Mouse (Mus musculus) lung, adult 2 months (tissue): Measurements from ENCODE around the gene Zfp513. TPM values are rescaled to one million over a fixed set of nuclear protein-coding genes. Genes with fewer than 3 reads are reported as not detected.

Experiments used
- DNase-seq: peaks from one replicate; pipeline ENCODE4 v3.0.0; 2022
- H3K4me1 ChIP-seq: fragments of 200-500 bp; 2 replicates; pipeline ENCODE4 v1.6.1; 2011; ENCODE audit warnings: low read length; ENCODE audit not compliant: control insufficient read depth, insufficient read depth
- H3K4me3 ChIP-seq: fragments of 200-500 bp; replicated peaks from 2 replicates; pipeline ENCODE3; 2011; ENCODE audit warnings: low read depth, mild to moderate bottlenecking, control low read depth, low read length; ENCODE audit errors: extremely low read depth
- CTCF ChIP-seq: fragments of 200-500 bp; IDR thresholded peaks from 2 replicates; pipeline ENCODE4 v1.5.1; 2011; ENCODE audit warnings: mild to moderate bottlenecking, low read length, control low read depth; ENCODE audit not compliant: insufficient read depth
- POLR2A ChIP-seq: fragments of 200-500 bp; IDR thresholded peaks from 2 replicates; pipeline ENCODE4 v1.6.1; 2011; ENCODE audit warnings: low read depth, mild to moderate bottlenecking, control low read depth, low read length, borderline replicate concordance; ENCODE audit errors: extremely low read depth
- WGBS: fragments of 180-500 bp; shearing (Covaris S2); methylation state at CpG from one replicate; pipeline ENCODE4 v1.1.7; 2018; 5-methylcytosine and 5-hydroxymethylcytosine counted together
- polyA plus RNA-seq: library from polyadenylated mRNA; depleted of rRNA; stranded (reverse); fragments of >200 nt; gene quantifications from 2 replicates; pipeline ENCODE4 v1.2.3, GENCODE M21; 2012

Gene Zfp513
- polyA plus RNA-seq, 1 experiment, result 45.2 TPM

DNA sequence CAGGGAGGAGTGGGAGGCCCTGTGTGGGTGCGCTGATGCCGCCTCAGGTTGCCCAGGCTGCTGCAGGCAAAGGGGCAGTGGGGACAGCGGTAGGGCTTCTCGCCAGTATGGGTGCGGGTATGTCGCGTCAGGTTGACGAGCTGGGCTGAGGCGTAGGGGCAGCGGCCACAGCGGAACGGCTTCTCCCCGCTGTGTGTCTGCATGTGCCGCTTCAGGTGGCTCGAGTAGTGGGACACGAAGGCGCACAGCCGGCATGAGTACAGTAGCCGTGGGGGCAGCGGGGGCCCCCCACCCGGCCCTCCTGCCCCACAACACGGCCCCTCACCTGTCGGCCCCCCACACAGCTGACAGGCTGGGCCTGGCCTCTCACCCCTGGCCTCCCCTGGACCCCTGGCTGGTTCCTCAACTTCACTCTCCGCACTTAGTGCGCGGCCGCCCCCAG lies 1.8 kb downstream of the Zfp513 start:
- no peaks in the 10 kb centered on the region; the same call in 1 of the 2 replicates for H3K4me1 ChIP-seq
- no peak overlapping the region for H3K4me3 ChIP-seq
- WGBS, result 88% methylated on average over 27 of the region's 27 CpGs
- TF ChIP-seq CTCF (no peak), POLR2A (peak; percentile 33; the same call in 1 of the 2 replicates)
- DNase-seq, result no peak

DNA sequence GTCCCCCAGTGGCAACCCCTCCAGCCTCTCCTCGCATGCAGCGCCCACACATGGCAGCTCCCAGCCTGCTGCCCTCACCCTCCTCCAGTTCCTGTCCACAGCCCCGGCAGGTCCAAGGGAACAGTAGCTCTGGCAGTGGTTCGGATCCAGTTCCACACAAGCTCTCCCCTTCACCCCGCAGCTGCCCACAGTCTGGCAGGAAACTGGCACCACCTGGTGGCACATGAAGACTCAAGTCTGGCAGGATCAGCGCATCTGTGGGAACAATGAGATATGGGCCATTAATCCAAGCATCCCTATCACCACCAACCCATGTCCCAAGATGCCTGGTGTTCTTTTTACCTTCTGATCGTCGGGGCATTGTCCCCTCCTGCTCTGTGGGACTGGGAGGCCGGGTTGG lies 2.2 kb downstream of the Zfp513 start:
- no peak overlapping the region for H3K4me3 ChIP-seq
- DNase-seq, result no peak
- WGBS, result 73% methylated on average over 9 of the region's 9 CpGs
- TF ChIP-seq CTCF, result no peak
- peak; percentile 15; the same call in 1 of the 2 replicates for TF ChIP-seq POLR2A
- H3K4me1 ChIP-seq, result no peaks in the 10 kb centered on the region; the same call in 1 of the 2 replicates

DNA sequence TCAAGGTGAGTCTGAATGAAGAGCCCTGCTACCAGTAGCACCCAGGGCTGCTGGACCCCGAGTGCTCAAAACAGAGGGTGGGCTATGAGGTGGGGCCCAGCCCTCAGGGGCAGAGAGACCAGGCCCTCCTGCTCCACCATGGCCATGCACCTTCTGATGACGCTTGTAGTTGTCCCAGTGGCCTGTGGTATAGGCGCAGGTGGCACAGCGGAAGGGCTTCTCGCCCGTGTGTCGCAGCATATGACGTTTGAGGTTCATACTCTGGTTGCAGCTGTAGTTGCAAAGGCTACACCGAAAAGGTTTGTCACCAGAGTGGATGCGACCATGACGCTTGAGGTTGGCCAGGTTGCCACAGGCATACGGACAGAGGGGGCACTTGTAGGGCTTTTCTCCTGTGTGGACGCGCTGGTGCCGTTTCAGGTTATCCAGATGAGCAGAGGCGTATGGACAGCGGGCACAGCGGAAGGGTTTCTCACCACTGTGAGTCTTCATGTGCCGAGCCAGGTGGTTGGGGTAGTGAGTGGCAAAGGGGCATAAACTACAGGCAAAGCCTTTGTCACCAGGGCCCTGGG lies 2.7 kb downstream of the Zfp513 start:
- no peaks in the 10 kb centered on the region; the same call in 1 of the 2 replicates for H3K4me1 ChIP-seq
- H3K4me3 ChIP-seq, result no peak overlapping the region
- no peak for DNase-seq
- 91% methylated on average over 19 of the region's 19 CpGs for WGBS
- no peak for TF ChIP-seq CTCF
- no peak for TF ChIP-seq POLR2A

DNA sequence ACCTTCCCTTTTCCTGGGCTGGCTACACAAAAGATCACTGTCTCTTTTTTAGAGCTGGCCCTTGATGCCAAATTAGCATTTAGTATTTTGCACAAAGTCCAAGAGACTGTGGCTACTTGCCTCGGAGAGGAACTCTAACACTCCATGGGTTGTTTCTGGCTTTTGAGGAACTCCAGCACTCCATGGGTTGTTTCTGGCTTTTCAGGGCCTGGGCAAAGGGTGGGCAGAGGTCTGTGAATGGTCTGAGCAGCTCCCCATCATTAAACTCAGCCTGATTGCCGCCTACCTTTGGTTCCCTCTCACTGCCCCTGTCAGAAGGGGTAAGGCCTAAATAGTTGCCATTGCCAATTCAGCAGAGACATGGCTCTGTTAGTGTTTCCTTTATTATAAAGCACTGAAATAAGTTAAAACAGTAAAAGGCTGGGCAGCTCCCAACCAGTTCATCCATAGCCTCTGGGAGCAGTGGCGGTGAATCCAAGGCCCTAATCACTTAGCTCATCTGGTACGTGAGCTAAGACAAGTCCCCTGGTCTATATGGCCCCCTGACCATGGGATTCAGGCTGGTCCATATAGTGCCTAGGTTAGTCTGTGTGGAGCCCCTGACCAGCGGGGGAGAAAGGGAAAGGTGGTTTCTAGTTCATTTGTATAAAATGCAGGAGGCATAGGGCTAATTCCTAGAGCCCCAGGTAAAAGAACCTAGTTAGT lies 3.3 kb downstream of the Zfp513 start:
- 82% methylated on average over 5 of the region's 5 CpGs for WGBS
- H3K4me3 ChIP-seq, result no peak overlapping the region
- TF ChIP-seq POLR2A (no peak), CTCF (no peak)
- peaks cover 3% of the 10 kb centered on the region for H3K4me1 ChIP-seq
- DNase-seq, result no peak

DNA sequence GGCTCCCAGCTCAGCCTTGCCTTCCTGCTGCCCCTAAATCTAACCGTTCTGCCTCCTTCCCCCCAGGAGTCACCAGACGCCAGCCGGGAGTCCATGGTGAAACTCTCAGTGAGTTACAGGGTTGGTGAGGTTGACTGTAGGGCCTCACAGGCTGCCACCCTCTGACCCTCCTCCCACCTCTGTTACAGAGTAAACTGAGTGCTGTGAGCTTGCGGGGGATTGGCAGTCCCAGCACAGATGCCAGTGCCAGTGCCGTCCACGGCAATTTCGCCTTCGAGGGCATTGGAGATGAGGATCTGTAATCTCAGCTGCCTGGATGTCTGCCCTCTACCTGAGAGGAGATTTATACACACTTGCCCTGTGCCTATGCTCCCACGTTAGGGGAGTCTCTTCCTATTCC lies 3.9 kb downstream of the Zfp513 start:
- no peak overlapping the region for H3K4me3 ChIP-seq
- no peak for DNase-seq
- 73% methylated on average over 9 of the region's 9 CpGs for WGBS
- no peak for TF ChIP-seq POLR2A
- no peak for TF ChIP-seq CTCF
- peaks cover 4% of the 10 kb centered on the region for H3K4me1 ChIP-seq

DNA sequence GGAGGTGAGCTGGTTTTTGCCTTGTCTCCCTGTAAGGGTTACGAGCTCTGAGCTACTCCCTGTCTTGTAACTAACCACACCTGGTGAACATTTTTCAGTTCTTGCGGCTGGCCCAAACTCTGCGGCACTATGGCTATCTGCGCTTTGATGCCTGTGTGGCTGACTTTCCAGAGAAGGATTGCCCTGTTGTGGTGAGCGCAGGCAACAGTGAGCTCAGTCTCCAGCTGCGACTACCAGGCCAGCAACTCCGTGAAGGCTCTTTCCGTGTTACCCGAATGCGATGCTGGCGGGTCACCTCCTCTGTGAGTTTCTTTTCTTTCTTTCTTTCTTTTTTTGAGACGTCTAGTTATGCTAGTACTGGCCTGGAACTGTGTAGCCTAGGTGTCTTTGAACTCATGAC lies 5.0 kb downstream of the Zfp513 start:
- DNase-seq, result no peak
- Histone ChIP-seq H3K4me1 (peaks cover 4% of the 10 kb centered on the region), H3K4me3 (no peak overlapping the region)
- no peak for TF ChIP-seq CTCF
- peak; percentile 26; the same call in 1 of the 2 replicates for TF ChIP-seq POLR2A
- 93% methylated on average over 12 of the region's 12 CpGs for WGBS

DNA sequence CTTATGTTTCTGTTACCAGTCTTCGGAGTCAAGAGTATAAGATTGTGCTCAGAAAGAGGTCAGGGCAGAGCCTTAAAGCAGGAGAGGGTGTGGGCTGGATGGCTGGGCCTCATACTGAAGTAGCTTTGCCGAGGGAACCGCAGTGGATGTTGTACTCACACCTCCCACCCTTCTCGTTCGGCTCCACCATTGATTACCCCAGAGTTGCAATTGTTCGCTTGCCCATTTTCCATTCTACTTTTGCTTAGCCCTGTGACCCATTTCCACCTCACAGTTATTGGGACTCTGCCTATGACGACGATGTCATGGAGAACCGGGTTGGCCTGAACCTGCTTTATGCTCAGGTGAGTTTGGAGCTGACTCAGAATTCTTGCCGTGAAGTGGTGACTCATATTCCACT lies 5.9 kb downstream of the Zfp513 start:
- peaks cover 7% of the 10 kb centered on the region for H3K4me1 ChIP-seq
- TF ChIP-seq CTCF, result no peak
- no peak for TF ChIP-seq POLR2A
- WGBS, result 84% methylated on average over 10 of the region's 10 CpGs

DNA sequence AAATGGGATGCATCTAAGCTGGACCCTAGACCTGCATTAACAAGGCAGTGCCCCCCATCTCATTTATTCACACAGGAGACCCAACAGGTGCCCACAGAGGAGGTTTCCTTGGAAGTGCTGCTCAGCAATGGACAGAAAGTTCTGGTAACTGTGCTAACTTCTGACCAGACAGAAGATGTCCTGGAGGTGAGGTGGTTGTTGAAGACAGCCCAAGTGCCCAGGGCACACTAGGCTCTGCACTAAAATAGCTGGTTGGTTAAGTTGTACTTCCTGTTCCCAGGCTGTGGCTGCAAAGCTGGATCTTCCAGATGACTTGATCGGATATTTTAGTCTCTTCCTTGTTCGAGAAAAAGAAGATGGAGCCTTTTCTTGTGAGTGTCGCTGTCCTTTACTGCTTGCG lies 6.4 kb downstream of the Zfp513 start:
- DNase-seq, result no peak
- 77% methylated on average over 4 of the region's 4 CpGs for WGBS
- Histone ChIP-seq H3K4me1 (peaks cover 7% of the 10 kb centered on the region), H3K4me3 (no peak overlapping the region)
- TF ChIP-seq CTCF (no peak), POLR2A (no peak)

More for the DNA sequence above, 5.9 kb downstream of the Zfp513 start:
- DNase-seq, result no peak
- no peak overlapping the region for H3K4me3 ChIP-seq

DNA sequence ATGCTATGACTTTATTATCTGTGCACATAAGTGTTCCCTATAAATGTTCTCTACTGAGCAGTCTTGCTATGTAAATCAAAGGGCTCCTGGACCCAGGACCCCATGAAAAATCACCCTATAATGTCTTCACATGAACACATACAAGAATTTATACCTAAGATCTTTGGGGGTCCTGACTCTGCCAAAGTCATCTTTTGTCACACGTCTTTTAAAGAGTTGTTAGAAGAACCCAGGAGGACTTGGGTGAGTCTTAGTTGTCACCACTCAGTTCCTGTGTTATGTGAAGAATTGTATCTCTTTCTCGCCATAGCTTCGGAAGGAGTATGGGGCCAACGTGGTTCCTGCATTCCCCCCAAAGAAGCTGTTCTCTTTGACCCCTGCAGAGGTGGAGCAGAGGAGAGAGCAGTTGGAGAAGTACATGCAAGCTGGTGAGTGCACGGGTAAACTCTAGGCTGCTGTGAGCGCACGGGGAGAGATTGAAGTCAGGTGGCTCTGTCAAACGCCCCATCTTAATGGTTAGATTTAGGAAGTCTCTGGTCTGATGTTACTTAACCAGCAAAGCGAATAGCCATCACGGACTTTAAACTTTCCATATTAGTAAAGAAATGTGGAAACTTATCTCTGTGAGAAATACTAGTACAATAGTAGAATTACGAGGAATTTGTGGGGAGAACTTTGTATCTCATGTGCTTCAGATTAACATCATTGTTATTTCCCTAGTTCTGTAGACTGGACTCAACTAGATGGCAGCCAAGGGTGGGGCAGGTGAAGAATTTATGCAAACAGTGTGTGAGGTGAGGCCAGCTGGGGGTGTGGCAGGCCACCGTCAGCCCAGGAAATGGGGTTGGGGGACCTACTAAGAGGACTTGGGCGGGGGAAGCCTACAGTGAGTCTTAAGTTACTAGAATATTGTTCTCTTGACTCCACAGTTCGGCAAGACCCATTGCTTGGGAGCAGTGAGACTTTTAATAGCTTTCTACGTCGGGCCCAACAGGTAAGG lies 7.3 kb downstream of the Zfp513 start:
- no peak for TF ChIP-seq POLR2A
- no peak for TF ChIP-seq CTCF
- no peak overlapping the region for H3K4me3 ChIP-seq
- H3K4me1 ChIP-seq, result peaks cover 7% of the 10 kb centered on the region
- DNase-seq, result no peak
- 86% methylated on average over 16 of the region's 16 CpGs for WGBS
